Mouse (Mus musculus) liver, adult 2 months (tissue): ENCODE measurements at regions not wholly inside any gene's neighbourhood (a gene's known extent, or its start where the extent isn't known, plus 50 kb on each side); places are given as distances from the start of the nearest gene placed in this dataset.

Experiments
- CTCF ChIP-seq: fragments of 200-500 bp; IDR thresholded peaks from 2 replicates; pipeline ENCODE4 v1.5.1; 2011; ENCODE audit warnings: low read depth, low read length, control low read depth
- POLR2A ChIP-seq: fragments of 200-500 bp; IDR thresholded peaks from 2 replicates; pipeline ENCODE4 v1.6.1; 2011; ENCODE audit warnings: low read length, control low read depth; ENCODE audit not compliant: insufficient read depth; ENCODE audit errors: extremely low read depth

- TF ChIP-seq CTCF (no peak), POLR2A (no peak)
These were observed 401.3 kb upstream of the Nova1 start for GRCm38 (mm10) chr12:47220016-47220415.
